Mouse (Mus musculus) hindbrain, postnatal 0 days (tissue): Measurements from ENCODE around the gene Vmn1r200. TPM values are rescaled to one million over a fixed set of nuclear protein-coding genes. Genes with fewer than 3 reads are reported as not detected.
"Not testable (repeated sequence)": the region's sequence is repeated elsewhere in the genome, so short reads cannot be mapped to it uniquely, and the experiment has no call there.

Experiments
- ATAC-seq: fragments of 200-750 bp; cut with Nextera tagmentation; 2 replicates; pipeline ENCODE4 v1.8.0; 2017; ENCODE audit warnings: mild to moderate bottlenecking, moderate TSS enrichment, moderate library complexity
- DNase-seq: peaks from one replicate; pipeline ENCODE4 v3.0.0-alpha.2; 2015; ENCODE audit warnings: low spot score
- H3K27ac ChIP-seq: fragments of 300-500 bp; sonication (generic); 2 replicates; pipeline ENCODE4 v1.5.1; 2014; ENCODE audit warnings: mild to moderate bottlenecking
- H3K27me3 ChIP-seq: fragments of 300-500 bp; sonication (generic); 2 replicates; pipeline ENCODE4 v1.6.1; 2014; ENCODE audit warnings: low read length, mixed read lengths; ENCODE audit not compliant: insufficient read depth
- H3K36me3 ChIP-seq: fragments of 300-500 bp; sonication (generic); 2 replicates; pipeline ENCODE4 v1.6.1; 2014; ENCODE audit warnings: low read length, mixed read lengths; ENCODE audit not compliant: insufficient read depth
- H3K4me1 ChIP-seq: fragments of 300-500 bp; sonication (generic); 2 replicates; pipeline ENCODE4 v1.6.1; 2014; ENCODE audit warnings: antibody characterized with exemption, low read length, mixed read lengths; ENCODE audit not compliant: insufficient read depth
- H3K4me2 ChIP-seq: fragments of 300-500 bp; sonication (generic); 2 replicates; pipeline ENCODE4 v1.6.1; 2014; ENCODE audit warnings: low read depth, mild to moderate bottlenecking, low read length, moderate library complexity, mixed read lengths
- H3K4me3 ChIP-seq: fragments of 300-500 bp; sonication (generic); 2 replicates; pipeline ENCODE4 v1.5.1; 2014; ENCODE audit warnings: low read length
- H3K9ac ChIP-seq: fragments of 300-500 bp; sonication (generic); replicated peaks from 2 replicates; pipeline ENCODE4 v1.6.1; 2014; ENCODE audit warnings: mild to moderate bottlenecking, low read length, moderate library complexity, mixed read lengths
- H3K9me3 ChIP-seq: fragments of 300-500 bp; sonication (generic); 2 replicates; pipeline ENCODE4 v1.6.1; 2016; ENCODE audit warnings: low read length, mixed read lengths
- CTCF ChIP-seq: IDR thresholded peaks from 2 replicates; pipeline ENCODE4 v1.5.1; 2016; ENCODE audit warnings: antibody characterized with exemption, control low read depth, low read depth
- WGBS: fragments of 180-500 bp; shearing (Covaris S2); extraction: QIAGEN DNeasy Blood & Tissue Kit; methylation state at CpG from one replicate; pipeline ENCODE4 v1.1.7; 2014; 5-methylcytosine and 5-hydroxymethylcytosine counted together
- polyA plus RNA-seq: library from polyadenylated mRNA; unstranded; fragments of >200 nt; fragmentation: Nextera tagmentation; extraction: Ambion mirVana; gene quantifications from 2 replicates; pipeline ENCODE4 v1.2.1, GENCODE M21; 2015
- total RNA-seq: library from RNA; depleted of rRNA; stranded (reverse); fragments of >200 nt; gene quantifications from 2 replicates; pipeline ENCODE4 v1.2.3, GENCODE M21; 2014; rRNA removed

Vmn1r200 gene
- not detected in 2 replicates for total RNA-seq
- polyA plus RNA-seq, result not detected in 2 replicates

DNA sequence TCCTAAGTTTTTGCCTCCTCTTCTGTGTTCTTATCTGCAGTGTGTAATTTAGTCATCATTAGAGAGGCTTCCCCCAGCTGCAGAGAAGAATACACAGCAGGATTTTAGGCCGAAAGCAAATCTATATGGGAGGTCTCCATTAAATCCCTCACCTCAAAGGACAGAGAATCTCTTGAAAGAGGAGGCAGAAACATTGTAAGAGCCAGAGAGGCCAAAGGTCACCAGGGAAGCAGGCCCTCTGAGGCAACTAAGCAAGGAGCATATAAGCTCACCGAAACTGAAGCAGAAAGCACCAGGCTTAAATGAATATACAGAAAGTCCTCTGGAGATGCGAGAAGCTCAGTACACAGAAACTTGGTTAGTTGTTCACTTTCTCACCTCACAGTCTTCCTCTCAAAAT is at the start of gene Vmn1r200:
TSS of gene Vmn1r200 (plus strand) at position 301 of the 400 bp plus-strand sequence.
- Histone ChIP-seq H3K9me3 (no peaks in the 10 kb centered on the region), H3K27me3 (no peaks in the 10 kb centered on the region), H3K36me3 (no peaks in the 10 kb centered on the region), H3K27ac (no peak within 1 kb of the TSS), H3K4me1 (no peaks in the 10 kb centered on the region), H3K9ac (no peak within 1 kb of the TSS), H3K4me2 (no peak within 1 kb of the TSS), H3K4me3 (no peak within 1 kb of the TSS)
- TF ChIP-seq CTCF, result no peak
- no peak for ATAC-seq
- no peak for DNase-seq
- 46% methylated on average over 3 of the region's 3 CpGs for WGBS

DNA sequence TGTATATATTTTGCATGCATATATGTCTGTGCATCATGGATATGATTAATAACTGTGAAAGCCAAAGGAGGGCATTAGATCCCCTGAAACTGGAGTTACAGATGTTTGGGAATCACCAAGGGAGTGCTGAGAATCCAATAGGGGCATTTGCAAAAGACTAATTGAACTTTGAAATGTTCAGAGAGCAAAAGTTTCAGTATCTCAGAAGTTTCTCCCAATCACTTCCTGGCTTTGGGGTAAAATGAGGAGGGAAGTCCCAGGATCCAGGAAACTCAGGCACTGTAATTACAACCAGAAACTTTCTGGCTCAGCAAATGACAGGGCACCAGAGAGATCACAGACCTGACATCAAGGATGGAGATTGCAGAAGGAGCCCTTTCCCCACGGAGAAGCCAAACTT is 40.1 kb upstream of the Vmn1r200 start, which contains the start of gene Vmn1r198:
TSS of gene Vmn1r198 (plus strand) at position 301 of the 400 bp plus-strand sequence.
- Histone ChIP-seq H3K9ac (no peak within 1 kb of the TSS), H3K4me3 (no peak within 1 kb of the TSS), H3K27ac (no peak within 1 kb of the TSS), H3K27me3 (no peaks in the 10 kb centered on the region), H3K36me3 (no peaks in the 10 kb centered on the region), H3K9me3 (no peaks in the 10 kb centered on the region), H3K4me2 (no peak within 1 kb of the TSS), H3K4me1 (no peaks in the 10 kb centered on the region)
- no peak for DNase-seq
- TF ChIP-seq CTCF, result no peak
- 52% methylated on average over 1 of the region's 1 CpGs for WGBS
- ATAC-seq, result no peak

DNA sequence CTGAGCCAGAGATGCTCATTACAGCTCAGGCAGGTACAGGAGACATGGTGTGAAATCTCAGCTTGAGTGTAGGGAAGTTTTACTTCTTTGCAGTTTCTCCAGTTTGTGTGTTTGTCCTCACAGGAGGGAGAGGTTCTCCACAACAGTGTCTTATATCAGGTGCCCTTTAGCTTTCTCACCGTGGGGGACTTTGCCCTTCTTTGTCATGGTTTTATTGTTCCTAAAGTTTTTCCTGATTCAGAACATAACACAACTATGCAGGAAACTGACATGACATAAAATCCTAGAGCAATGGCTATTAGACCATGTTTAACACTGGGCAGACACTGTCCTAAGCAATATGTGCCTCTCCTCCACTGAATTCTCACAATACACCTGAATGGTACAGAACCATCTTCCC is 39.4 kb upstream of the Vmn1r200 start:
- Histone ChIP-seq H3K27me3 (no peaks in the 10 kb centered on the region), H3K36me3 (no peaks in the 10 kb centered on the region), H3K4me1 (no peaks in the 10 kb centered on the region), H3K27ac (no peak overlapping the region), H3K9me3 (no peaks in the 10 kb centered on the region), H3K9ac (no peak overlapping the region), H3K4me2 (no peak overlapping the region), H3K4me3 (no peak overlapping the region)
- WGBS, result 74% methylated on average over 1 of the region's 1 CpGs
- no peak for DNase-seq
- no peak for ATAC-seq
- no peak for TF ChIP-seq CTCF

DNA sequence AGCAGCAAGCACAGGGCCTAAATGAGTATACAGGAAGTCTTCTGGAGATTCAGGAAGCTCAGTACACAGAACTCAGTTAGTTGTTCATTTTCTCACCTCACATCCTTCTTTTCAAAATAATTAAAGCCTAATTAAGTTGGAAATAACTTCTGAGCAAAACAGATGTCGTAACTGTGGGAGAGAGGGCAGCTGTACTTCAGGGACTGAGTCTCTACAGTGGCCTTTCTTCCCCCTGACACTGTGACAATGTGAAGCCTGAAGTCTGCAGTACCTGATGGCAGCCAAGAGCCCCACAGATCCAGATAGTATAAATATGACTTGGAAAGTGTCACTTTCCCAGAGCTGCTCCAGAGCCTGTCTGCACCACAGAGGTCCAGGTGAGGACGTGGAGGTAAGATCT is 10.7 kb upstream of the Vmn1r200 start, which contains the start of gene Vmn1r199:
TSS of gene Vmn1r199 (plus strand) at position 301 of the 400 bp plus-strand sequence.
- Histone ChIP-seq H3K27me3 (no peaks in the 10 kb centered on the region), H3K36me3 (no peaks in the 10 kb centered on the region), H3K9me3 (no peaks in the 10 kb centered on the region), H3K4me2 (no peak within 1 kb of the TSS), H3K27ac (no peak within 1 kb of the TSS), H3K4me1 (no peaks in the 10 kb centered on the region), H3K9ac (no peak within 1 kb of the TSS), H3K4me3 (no peak within 1 kb of the TSS)
- 66% methylated on average over 2 of the region's 2 CpGs for whole genome bisulfite sequencing
- no peak for TF ChIP-seq CTCF
- ATAC-seq, result no peak
- no peak for DNase-seq

DNA sequence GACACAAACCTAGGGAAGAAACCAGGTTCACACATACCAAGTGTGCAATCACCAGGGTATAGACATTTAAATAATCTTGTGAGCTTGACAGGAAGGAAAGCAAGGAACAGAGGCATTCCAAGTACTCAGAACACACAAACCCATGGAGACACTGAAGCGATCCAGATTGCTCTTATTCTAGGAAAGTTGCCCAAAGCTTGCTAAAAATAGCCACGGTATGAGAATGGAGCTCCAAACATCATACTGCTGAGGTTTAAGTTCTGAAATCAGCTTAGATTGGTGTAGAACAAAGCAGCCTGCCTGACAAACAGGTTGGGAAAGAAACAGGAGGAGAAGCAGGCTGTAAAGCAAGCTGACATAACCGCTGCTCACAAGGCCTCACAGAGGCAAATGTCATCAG is 9.0 kb upstream of the Vmn1r200 start:
- not testable (repeated sequence) for DNase-seq, H3K9me3 ChIP-seq, H3K4me3 ChIP-seq, H3K27ac ChIP-seq, H3K27me3 ChIP-seq, H3K9ac ChIP-seq, ATAC-seq, H3K4me2 ChIP-seq, H3K36me3 ChIP-seq, H3K4me1 ChIP-seq
- 67% methylated on average over 3 of the region's 3 CpGs for WGBS

DNA sequence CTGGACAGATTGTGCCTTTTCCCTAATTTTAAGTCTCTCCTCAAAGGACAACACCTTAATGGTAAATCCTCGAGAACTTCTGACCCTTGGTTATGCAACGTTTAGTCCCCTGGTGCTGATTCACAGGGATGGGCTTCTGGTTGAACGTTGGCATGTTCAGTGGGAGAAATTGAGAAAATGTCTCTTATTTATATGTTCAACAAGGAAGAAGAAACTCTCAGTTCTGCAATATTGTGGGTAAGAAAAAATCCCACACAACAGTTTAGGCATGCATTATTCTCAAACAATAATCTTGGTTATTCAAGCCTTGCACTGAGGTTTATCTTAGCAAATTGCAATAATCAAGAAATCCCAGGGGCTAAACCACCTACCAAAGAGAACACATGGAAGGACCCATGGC is 6.8 kb upstream of the Vmn1r200 start:
- H3K4me3 ChIP-seq, result no peak overlapping the region
- H3K27ac ChIP-seq, result no peak overlapping the region
- DNase-seq (no peak), ATAC-seq (no peak)
- no peak overlapping the region for H3K4me2 ChIP-seq
- no peaks in the 10 kb centered on the region for H3K27me3 ChIP-seq
- TF ChIP-seq CTCF, result no peak
- H3K9ac ChIP-seq, result no peak overlapping the region
- H3K36me3 ChIP-seq, result no peaks in the 10 kb centered on the region
- 78% methylated on average over 3 of the region's 3 CpGs for WGBS
- no peaks in the 10 kb centered on the region for H3K4me1 ChIP-seq
- no peaks in the 10 kb centered on the region for H3K9me3 ChIP-seq

DNA sequence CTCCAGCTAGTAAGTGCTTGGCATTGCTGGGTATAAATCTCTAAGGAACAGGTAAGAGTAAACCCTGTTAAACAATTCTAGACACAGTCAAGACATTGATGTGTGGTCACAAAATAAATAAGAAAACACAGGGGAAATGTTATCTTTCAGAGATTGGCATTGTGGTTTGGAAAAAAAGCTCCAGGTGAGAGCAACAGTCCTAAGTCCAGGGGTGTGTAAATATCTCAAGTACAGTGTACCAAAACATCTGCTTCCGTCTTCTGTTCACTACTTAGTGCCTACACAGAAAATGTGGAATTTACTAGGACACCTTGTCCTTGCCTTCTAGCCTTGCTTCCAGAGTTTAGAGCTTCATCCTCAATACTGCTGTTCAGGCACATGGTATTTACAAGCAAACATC is 3.1 kb upstream of the Vmn1r200 start:
- H3K4me1 ChIP-seq, result no peaks in the 10 kb centered on the region
- H3K4me2 ChIP-seq, result no peak overlapping the region
- H3K9me3 ChIP-seq, result no peaks in the 10 kb centered on the region
- TF ChIP-seq CTCF, result no peak
- no peak overlapping the region for H3K4me3 ChIP-seq
- no peak overlapping the region for H3K9ac ChIP-seq
- DNase-seq (no peak), ATAC-seq (no peak)
- no peak overlapping the region for H3K27ac ChIP-seq
- no peaks in the 10 kb centered on the region for H3K27me3 ChIP-seq
- WGBS, result 94% methylated on average over 1 of the region's 1 CpGs
- H3K36me3 ChIP-seq, result no peaks in the 10 kb centered on the region
